Mouse (Mus musculus) small intestine, adult 2 months (tissue): ENCODE measurements around the gene Grxcr1.

Experiments
- CTCF ChIP-seq: fragments of 200-500 bp; IDR thresholded peaks from 2 replicates; pipeline ENCODE4 v1.5.1; 2012; ENCODE audit warnings: low read depth, mild to moderate bottlenecking, control low read depth, inconsistent platforms, low read length, moderate library complexity, mixed read lengths; ENCODE audit not compliant: insufficient replicate concordance, insufficient read length; ENCODE audit errors: extremely low read depth
- POLR2A ChIP-seq: fragments of 200-500 bp; IDR thresholded peaks from 2 replicates; pipeline ENCODE4 v1.6.1; 2012; ENCODE audit warnings: low read depth, mild to moderate bottlenecking, control low read depth, inconsistent platforms, low read length, moderate library complexity

DNA sequence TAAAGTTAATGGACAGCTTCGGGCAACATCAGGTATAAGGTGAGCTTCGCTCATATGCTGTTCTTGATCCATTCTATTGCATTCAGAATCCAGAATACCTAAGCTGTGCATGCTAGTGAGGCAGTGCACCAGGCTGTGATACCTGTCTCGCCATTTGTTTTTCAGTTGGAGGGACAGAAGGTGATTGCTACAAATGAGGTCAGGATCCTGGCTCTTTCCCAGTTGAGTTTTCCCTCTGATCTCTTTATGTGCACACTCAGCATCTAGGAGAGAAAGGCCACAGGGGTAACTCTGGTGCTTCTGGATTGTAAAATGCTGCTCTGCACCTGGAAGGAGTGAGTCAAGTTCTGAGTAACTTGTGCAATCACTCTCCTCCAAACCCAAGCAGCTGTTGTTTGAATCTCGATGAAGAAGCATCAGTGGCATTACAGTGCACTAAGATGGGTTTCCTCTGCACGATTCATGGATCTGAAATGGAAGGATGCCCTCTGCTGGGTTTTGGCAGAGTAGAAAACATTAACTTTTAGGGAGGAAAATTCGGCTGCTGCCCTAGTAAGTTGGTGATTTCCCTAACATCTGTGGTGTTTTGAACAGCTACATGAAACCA lies 80.9 kb downstream of the Grxcr1 start:
- no peak for TF ChIP-seq CTCF
- TF ChIP-seq POLR2A: no peak
